Comparison of ENCODE assay signal across 22 mouse cellular contexts in the genomic region with DNA sequence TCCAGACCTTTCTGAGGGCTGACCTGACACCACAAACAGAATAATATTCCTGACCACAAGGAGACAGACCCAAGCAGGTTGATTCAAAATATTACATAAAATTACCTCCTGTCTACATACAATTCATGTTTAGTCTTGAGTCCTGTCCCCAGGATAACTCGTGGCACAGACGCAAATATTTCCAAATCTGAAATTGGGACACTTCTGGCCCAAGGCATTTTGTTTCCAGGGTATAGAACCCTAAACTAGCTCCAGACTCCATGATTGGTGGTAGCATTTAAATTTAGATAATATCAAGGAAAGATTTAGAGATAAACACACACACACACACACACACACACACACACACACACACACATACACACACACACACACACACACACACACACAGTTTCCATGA.
DNase-seq lines count a peak whose midpoint lies in the region; ATAC-seq and TF ChIP-seq lines count a peak whose summit lies in the region.
"Had no signal": no experiment of that assay in that cellular context is flagged by ENCODE, and none has a peak within 500 bp of the region (broad histone marks: within the 10 kb centered on the region; RNA-seq: fewer than 3 reads in every experiment).

No protein-coding gene starts in this region.

- peak overlapping the region; percentile 81 for H3K27ac ChIP-seq in gastrocnemius, adult 2 months
- peak overlapping the region; percentile 57; the same call in 1 of the 2 replicates for H3K27ac ChIP-seq in kidney, embryonic 14.5 days (ENCODE audit: low read depth, low read length)
- peak overlapping the region; percentile 36 for H3K27ac ChIP-seq in liver, adult 2 months (replicated peaks; ENCODE audit: insufficient read depth, low read depth, low read length)
- H3K27ac ChIP-seq in liver, embryonic 11.5 days (ENCODE audit: low read depth, low read length), result no peak overlapping the region
- H3K27ac ChIP-seq: embryonic facial prominence, embryonic 13.5 days; forebrain, embryonic 13.5 days; hindbrain, embryonic 10.5 days; limb, embryonic 12.5 days; liver, embryonic 13.5 days had no signal

- no peak for DNase-seq in gastrocnemius, adult 2 months
- no peak for DNase-seq in gastrocnemius, postnatal 25 days
- DNase-seq in kidney, postnatal 14 days, result no peak
- no peak for DNase-seq in liver, adult 2 months (ENCODE audit: extremely low read depth, low read depth, low spot score)
- no peak for DNase-seq in liver, embryonic 11.5 days (ENCODE audit: low spot score)
- DNase-seq in fat pad, adult 2 months (ENCODE audit: extremely low read depth, low read depth, low spot score), result peak; percentile 59
- DNase-seq: adrenal gland, postnatal 10 days; cerebellum, adult 2 months; cerebellum, postnatal 25 days; embryo, embryonic 11 days; liver, embryonic 13.5 days; midbrain, embryonic 14.5 days; thymus, adult 18-20 months; thymus, postnatal 36 days had no signal

- H3K9me3 ChIP-seq in kidney, embryonic 14.5 days (ENCODE audit: control insufficient read depth, low read length), result no peaks in the 10 kb centered on the region
- no peaks in the 10 kb centered on the region for H3K9me3 ChIP-seq in liver, embryonic 11.5 days (ENCODE audit: control insufficient read depth, low read length)
- H3K9me3 ChIP-seq: embryonic facial prominence, embryonic 13.5 days; forebrain, embryonic 13.5 days; hindbrain, embryonic 10.5 days; liver, embryonic 13.5 days had no signal

- TF ChIP-seq POLR2A in liver, adult 2 months (IDR thresholded peaks at IDR 0.05; ENCODE audit: extremely low read depth, insufficient read depth, low read length), result no peak

- no peak for ATAC-seq in kidney, embryonic 14.5 days (ENCODE audit: low FRiP score, low TSS enrichment)
- no peak for ATAC-seq in liver, embryonic 11.5 days (replicated peaks; ENCODE audit: low FRiP score)
- ATAC-seq: forebrain, embryonic 13.5 days; intestine, postnatal 0 days had no signal

- WGBS in kidney, embryonic 14.5 days, result 69% methylated on average over 2 of the region's 2 CpGs
- 88% methylated on average over 2 of the region's 2 CpGs for WGBS in liver, adult 2 months
- 91% methylated on average over 2 of the region's 2 CpGs for WGBS in liver, embryonic 11.5 days

- no peaks in the 10 kb centered on the region for H3K36me3 ChIP-seq in kidney, embryonic 14.5 days (ENCODE audit: control insufficient read depth, insufficient read depth, low read length)
- H3K36me3 ChIP-seq in liver, adult 2 months (ENCODE audit: control insufficient read depth, insufficient read depth, low read length), result no peaks in the 10 kb centered on the region
- H3K36me3 ChIP-seq in liver, embryonic 11.5 days (ENCODE audit: control insufficient read depth, insufficient read depth, low read length), result no peaks in the 10 kb centered on the region
- H3K36me3 ChIP-seq: embryonic facial prominence, embryonic 13.5 days; hindbrain, embryonic 10.5 days; limb, embryonic 12.5 days; liver, embryonic 13.5 days had no signal

- no peak overlapping the region for H3K9ac ChIP-seq in kidney, embryonic 14.5 days (ENCODE audit: low read depth, low read length)
- H3K9ac ChIP-seq in liver, adult 2 months (ENCODE audit: low read depth, low read length), result no peak overlapping the region
- H3K9ac ChIP-seq in liver, embryonic 11.5 days (ENCODE audit: low read depth, low read length), result no peak overlapping the region
- H3K9ac ChIP-seq: embryonic facial prominence, embryonic 13.5 days; forebrain, embryonic 13.5 days; limb, embryonic 12.5 days; liver, embryonic 13.5 days had no signal

- peaks cover 6% of the 10 kb centered on the region for H3K27me3 ChIP-seq in kidney, embryonic 14.5 days (ENCODE audit: control insufficient read depth, insufficient read depth, low read length)
- H3K27me3 ChIP-seq in liver, adult 2 months (ENCODE audit: control insufficient read depth, insufficient read depth, low read length), result 0 out of 2 replicates have a peak, but pooled peaks cover 2% of the 10 kb centered on the region
- no peaks in the 10 kb centered on the region; the same call in 1 of the 2 replicates for H3K27me3 ChIP-seq in liver, embryonic 11.5 days (replicated peaks; ENCODE audit: control insufficient read depth, insufficient read depth, low read length)
- H3K27me3 ChIP-seq: liver, embryonic 13.5 days; megakaryocyte, embryonic 14.5 days had no signal

- H3K79me2 ChIP-seq in liver, adult 2 months (ENCODE audit: control insufficient read depth, insufficient read depth, low read length), result no peaks in the 10 kb centered on the region

- H3K4me2 ChIP-seq in kidney, embryonic 14.5 days (replicated peaks; ENCODE audit: low read depth, low read length), result no peak overlapping the region
- H3K4me2 ChIP-seq in liver, embryonic 11.5 days, result no peak overlapping the region
- H3K4me2 ChIP-seq: embryonic facial prominence, embryonic 13.5 days; forebrain, embryonic 13.5 days; limb, embryonic 12.5 days; liver, embryonic 13.5 days had no signal

- no peak overlapping the region for H3K4me3 ChIP-seq in gastrocnemius, adult 2 months
- H3K4me3 ChIP-seq in kidney, embryonic 14.5 days (ENCODE audit: low read length), result no peak overlapping the region
- no peak overlapping the region for H3K4me3 ChIP-seq in liver, adult 2 months (ENCODE audit: insufficient read depth, low read depth, low read length)
- H3K4me3 ChIP-seq in liver, embryonic 11.5 days (ENCODE audit: low read depth, low read length), result no peak overlapping the region
- H3K4me3 ChIP-seq: embryonic facial prominence, embryonic 13.5 days; erythroblast, embryonic 14.5 days; forebrain, embryonic 13.5 days; hindbrain, embryonic 10.5 days; limb, embryonic 12.5 days; liver, embryonic 13.5 days; megakaryocyte, embryonic 14.5 days had no signal

- intact Hi-C loops in gastrocnemius, adult 2 months (cut with DNase I), result loop anchor here (5.0 to 10.0 kb wide), 3 partner anchors 77 to 616 kb away; a partner anchor contains a TSS

- TF ChIP-seq CTCF in gastrocnemius, adult 2 months (IDR thresholded peaks at IDR 0.05), result no peak
- TF ChIP-seq CTCF in liver, adult 2 months (IDR thresholded peaks at IDR 0.05; ENCODE audit: low read depth, low read length), result no peak

- H3K4me1 ChIP-seq in kidney, embryonic 14.5 days (ENCODE audit: control insufficient read depth, insufficient read depth, low read length), result peaks cover 4% of the 10 kb centered on the region; the same call in 1 of the 2 replicates
- peaks cover 2% of the 10 kb centered on the region; the same call in 1 of the 2 replicates for H3K4me1 ChIP-seq in liver, adult 2 months (ENCODE audit: control insufficient read depth, insufficient read depth, low read length)
- H3K4me1 ChIP-seq in liver, embryonic 11.5 days (replicated peaks; ENCODE audit: control insufficient read depth, insufficient read depth, low read length), result no peaks in the 10 kb centered on the region
- H3K4me1 ChIP-seq: liver, embryonic 13.5 days; megakaryocyte, embryonic 14.5 days had no signal
